9 mouse cellular contexts compared by ENCODE assay signal in the genomic region with DNA sequence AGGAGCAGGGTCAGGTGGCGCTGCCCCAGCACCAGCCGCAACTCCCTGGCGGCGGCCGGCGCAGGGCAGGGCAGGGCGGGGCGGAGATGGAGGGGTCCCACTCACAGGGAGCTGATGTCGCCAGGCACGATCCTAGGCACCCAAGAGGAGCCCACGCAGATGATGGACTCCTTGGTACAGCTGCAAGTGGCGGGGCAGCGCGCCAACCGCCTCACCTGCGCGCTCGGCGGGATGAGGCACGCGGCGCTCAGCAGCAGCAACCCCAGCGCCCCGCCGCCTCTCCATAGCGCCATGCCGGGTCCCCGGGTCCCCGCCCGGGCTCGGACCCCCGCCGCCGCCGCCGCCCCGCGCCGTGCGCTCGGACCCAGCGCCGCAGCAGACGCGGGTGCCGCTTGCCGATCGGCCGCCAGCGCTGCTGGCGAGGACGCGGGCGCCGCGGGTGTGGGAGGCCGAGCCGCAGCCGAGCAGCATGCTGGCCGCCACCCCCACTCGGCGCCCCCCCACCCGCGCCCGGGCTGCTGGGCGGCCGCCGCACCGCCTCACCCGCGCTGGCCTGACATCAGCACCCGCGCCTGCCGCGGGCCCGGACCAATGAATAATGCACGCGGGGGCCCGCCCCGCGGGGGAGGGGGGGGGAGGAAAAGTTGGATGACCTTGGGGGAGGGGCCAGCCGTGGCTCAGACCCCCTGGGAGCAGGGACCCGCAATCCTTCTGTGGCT. TPM values are rescaled to one million over a fixed set of nuclear protein-coding genes. Genes with fewer than 3 reads are reported as not detected.
A peak's percentile ranks its signal among the peaks of the same experiment; 100 is the strongest.
DNase-seq lines count a peak whose midpoint lies in the region; ATAC-seq and TF ChIP-seq lines count a peak whose summit lies in the region.
"Had no signal": no experiment of that assay in that cellular context is flagged by ENCODE, and none has a peak within 500 bp of the region (broad histone marks: within the 10 kb centered on the region; RNA-seq: fewer than 3 reads in every experiment).

A gene (minus strand): TSS at position 650 of the 719 bp plus-strand sequence.

- no peak for TF ChIP-seq EP300 in heart, postnatal 0 days (IDR thresholded peaks at IDR 0.05; ENCODE audit: low read depth)

- H3K27ac ChIP-seq in heart, postnatal 0 days (ENCODE audit: low read depth): no peak within 1 kb of the TSS
- peak within 1 kb of the TSS; percentile 70 for H3K27ac ChIP-seq in left cerebral cortex, adult 2 months
- H3K27ac ChIP-seq in midbrain, embryonic 10.5 days (replicated peaks): peak within 1 kb of the TSS; percentile 85
- peak within 1 kb of the TSS; percentile 65 for H3K27ac ChIP-seq in stomach, embryonic 16.5 days (ENCODE audit: low read length)

- intact Hi-C loops in left cerebral cortex, adult 2 months (cut with DNase I): loop anchor here (2.0 to 5.0 kb wide), 2 partner anchors 53 to 91 kb away; no protein-coding TSS in a partner anchor

- peak within 1 kb of the TSS; percentile 96 for H3K4me2 ChIP-seq in heart, postnatal 0 days (ENCODE audit: low read depth, low read length)
- peak within 1 kb of the TSS; percentile 90 for H3K4me2 ChIP-seq in stomach, embryonic 16.5 days (ENCODE audit: low read depth, low read length)

- WGBS in heart, postnatal 0 days: 2% methylated on average over 63 of the region's 83 CpGs
- WGBS in midbrain, embryonic 10.5 days: under 1% methylated on average over 68 of the region's 83 CpGs
- under 1% methylated on average over 76 of the region's 83 CpGs for WGBS in stomach, embryonic 16.5 days

- peak within 1 kb of the TSS; percentile 61 for H3K4me3 ChIP-seq in heart, postnatal 0 days (ENCODE audit: low read depth, low read length)
- H3K4me3 ChIP-seq in left cerebral cortex, adult 2 months: peak within 1 kb of the TSS; percentile 52
- H3K4me3 ChIP-seq in midbrain, embryonic 10.5 days: peak within 1 kb of the TSS; percentile 71
- peak within 1 kb of the TSS; percentile 66 for H3K4me3 ChIP-seq in stomach, embryonic 16.5 days (replicated peaks; ENCODE audit: low read length)
- H3K4me3 ChIP-seq: myocyte had no signal

- peaks cover 10% of the 10 kb centered on the region for H3K4me1 ChIP-seq in heart, postnatal 0 days (ENCODE audit: control insufficient read depth, insufficient read depth)
- peaks cover 36% of the 10 kb centered on the region for H3K4me1 ChIP-seq in midbrain, embryonic 10.5 days
- peaks cover 4% of the 10 kb centered on the region; the same call in 1 of the 2 replicates for H3K4me1 ChIP-seq in stomach, embryonic 16.5 days (ENCODE audit: control insufficient read depth, insufficient read depth, low read length)

- peak; percentile 61; the same call in 1 of the 2 replicates for ATAC-seq in heart, postnatal 0 days (ENCODE audit: insufficient read depth, low read depth)
- peak; percentile 72; the same call in 1 of the 2 replicates for ATAC-seq in stomach, embryonic 16.5 days (ENCODE audit: insufficient read depth, low FRiP score)
- no peak for ATAC-seq in megakaryocyte-erythroid progenitor cell, adult 5-6 weeks (replicated peaks; ENCODE audit: low FRiP score, low TSS enrichment, poor library complexity, severe bottlenecking)

- peaks cover 8% of the 10 kb centered on the region; the same call in 1 of the 2 replicates for H3K9me3 ChIP-seq in heart, postnatal 0 days (replicated peaks; ENCODE audit: control insufficient read depth, low read length)
- peaks cover 12% of the 10 kb centered on the region; the same call in 1 of the 2 replicates for H3K9me3 ChIP-seq in midbrain, embryonic 10.5 days (replicated peaks)
- no peaks in the 10 kb centered on the region for H3K9me3 ChIP-seq in stomach, embryonic 16.5 days (replicated peaks; ENCODE audit: control insufficient read depth, low read length)

- peak within 1 kb of the TSS; percentile 53 for H3K9ac ChIP-seq in heart, postnatal 0 days (replicated peaks; ENCODE audit: low read depth, low read length)
- peak within 1 kb of the TSS; percentile 85 for H3K9ac ChIP-seq in stomach, embryonic 16.5 days (ENCODE audit: low read length)

- TF ChIP-seq CTCF in heart, postnatal 0 days (IDR thresholded peaks at IDR 0.05; ENCODE audit: low read depth): no peak
- no peak for TF ChIP-seq CTCF in left cerebral cortex, adult 2 months (IDR thresholded peaks at IDR 0.05)

- DNase-seq in urinary bladder, postnatal 14 days (ENCODE audit: low spot score): peak; percentile 16
- no peak for DNase-seq in urinary bladder, adult 18-20 months (ENCODE audit: low spot score in 2 of 2)
- peak; percentile 58 for DNase-seq in embryo, embryonic 10.5 days (ENCODE audit: low spot score)
- no peak for DNase-seq in heart, postnatal 0 days (ENCODE audit: low spot score)
- DNase-seq in left cerebral cortex, adult 2 months (ENCODE audit: extremely low spot score in 1 of 2, low spot score in 2 of 2): peak; percentile 40 to 48
- DNase-seq in midbrain, embryonic 10.5 days (ENCODE audit: low spot score): peak; percentile 63

- H3K36me3 ChIP-seq in heart, postnatal 0 days (replicated peaks; ENCODE audit: control insufficient read depth, insufficient read depth, low read length): no peaks in the 10 kb centered on the region
- H3K36me3 ChIP-seq in midbrain, embryonic 10.5 days: no peaks in the 10 kb centered on the region
- H3K36me3 ChIP-seq in stomach, embryonic 16.5 days (ENCODE audit: control insufficient read depth, insufficient read depth, low read length): no peaks in the 10 kb centered on the region

- H3K27me3 ChIP-seq in heart, postnatal 0 days (ENCODE audit: control insufficient read depth, insufficient read depth, low read length): peaks cover 18% of the 10 kb centered on the region
- peaks cover 27% of the 10 kb centered on the region for H3K27me3 ChIP-seq in midbrain, embryonic 10.5 days (ENCODE audit: low read depth, poor library complexity, severe bottlenecking)
- H3K27me3 ChIP-seq in stomach, embryonic 16.5 days (ENCODE audit: control insufficient read depth, insufficient read depth, low read length): no peaks in the 10 kb centered on the region

RNA-seq across cellular contexts. Expression of the gene that starts here (rescaled TPM):
- 0.88 and 2.8 TPM in 2 replicates for total RNA-seq in heart, postnatal 0 days (2014; rRNA removed; ENCODE audit: low replicate concordance)
- polyA plus RNA-seq in heart, postnatal 0 days (2015; fragmentation: Nextera tagmentation; extraction: Ambion mirVana): 0.63 and 0.69 TPM in 2 replicates
- total RNA-seq in left cerebral cortex, adult 2 months (2021): 10 to 100 TPM; 47.0 to 51.3 TPM
- polyA plus RNA-seq in midbrain, embryonic 10.5 days (2016; fragmentation: Nextera tagmentation; extraction: Ambion mirVana): 1.4 TPM in 2 replicates
- polyA plus RNA-seq in stomach, embryonic 16.5 days (2015; fragmentation: Nextera tagmentation; extraction: Ambion mirVana): 7.2 and 8.0 TPM in 2 replicates
- total RNA-seq in megakaryocyte-erythroid progenitor cell, adult 5-6 weeks (2014; fragmentation: Nextera tagmentation): not detected in 2 replicates
- total RNA-seq in megakaryocyte-erythroid progenitor cell, adult 5-6 weeks (2017): not detected in 2 replicates

Comparison
In these comparisons a context has a peak if more than half of its experiments do, and no peak if none do; other contexts are left out.
1. RNA of the gene that starts here (total RNA-seq): 47.0 to 51.3 TPM in left cerebral cortex, adult 2 months; 0.88 to 2.8 TPM in heart, postnatal 0 days and not detected in megakaryocyte-erythroid progenitor cell, adult 5-6 weeks; every median in the first group is over 10 times any median in the second.
2. DNase-seq: peak in urinary bladder, postnatal 14 days (single experiment), embryo, embryonic 10.5 days (single experiment), left cerebral cortex, adult 2 months (2 of 2) and midbrain, embryonic 10.5 days (single experiment); none in urinary bladder, adult 18-20 months (0 of 2) and heart, postnatal 0 days (single experiment).
3. Peak in every context shown above with its lines, with median percentiles within 50 percentile points of each other: H3K4me3 ChIP-seq.